Mouse (Mus musculus): Measurements from ENCODE around the gene Vmn2r96. TPM values are rescaled to one million over a fixed set of nuclear protein-coding genes. Genes with fewer than 3 reads are reported as not detected.
"Not testable (repeated sequence)": the region's sequence is repeated elsewhere in the genome, so short reads cannot be mapped to it uniquely, and the experiment has no call there.

Vmn2r96 gene
- not detected in 2 replicates for polyA plus RNA-seq (2012; rRNA removed)
- polyA plus RNA-seq (2014; fragmentation: Nextera tagmentation; extraction: Ambion mirVana), result not detected in 2 replicates

GRCm38 (mm10) chr17:18572851-18573250 lies at the start of gene Vmn2r96:
TSS of gene Vmn2r96 (plus strand) at chr17:18573151.
- ATAC-seq (ENCODE audit: low FRiP score, low read depth), result not testable (repeated sequence)

GRCm38 (mm10) chr17:18523371-18523770 lies 49.6 kb upstream of the Vmn2r96 start:
- peaks cover 20% of the 10 kb centered on the region for H3K9me3 ChIP-seq (ENCODE audit: control insufficient read depth, low read length)

More at GRCm38 (mm10) chr17:18572851-18573250, at the start of gene Vmn2r96:
- not testable (repeated sequence) for H3K36me3 ChIP-seq (ENCODE audit: control insufficient read depth, insufficient read depth, low read length); H3K4me3 ChIP-seq (replicated peaks; ENCODE audit: low read length); H3K9me3 ChIP-seq (ENCODE audit: control insufficient read depth, low read length); H3K4me1 ChIP-seq (ENCODE audit: control insufficient read depth, insufficient read depth, low read length); H3K27ac ChIP-seq (replicated peaks; ENCODE audit: low read depth, low read length); H3K4me2 ChIP-seq (replicated peaks; ENCODE audit: low read depth, low read length, severe bottlenecking); DNase-seq (ENCODE audit: low spot score); H3K27me3 ChIP-seq (ENCODE audit: control insufficient read depth, insufficient read depth, low read length); H3K9ac ChIP-seq (ENCODE audit: low read depth, low read length, severe bottlenecking)
- WGBS, result 76% methylated on average over 1 of the region's 1 CpGs

GRCm38 (mm10) chr17:18523991-18524390 lies 49.0 kb upstream of the Vmn2r96 start:
- no peak overlapping the region for H3K27ac ChIP-seq (replicated peaks; ENCODE audit: low read depth, low read length)
- no peak overlapping the region for H3K9ac ChIP-seq (ENCODE audit: low read depth, low read length, severe bottlenecking)
- TF ChIP-seq POLR2A (IDR thresholded peaks at IDR 0.05; ENCODE audit: borderline replicate concordance, extremely low read depth, insufficient read depth, insufficient read length), result no peak
- no peaks in the 10 kb centered on the region for H3K4me1 ChIP-seq (ENCODE audit: control insufficient read depth, insufficient read depth, low read length)
- ATAC-seq (ENCODE audit: low FRiP score, low read depth) (no peak), DNase-seq (ENCODE audit: low spot score) (no peak)
- H3K36me3 ChIP-seq (ENCODE audit: control insufficient read depth, insufficient read depth, low read length), result no peaks in the 10 kb centered on the region
- H3K27me3 ChIP-seq (ENCODE audit: control insufficient read depth, insufficient read depth, low read length), result no peaks in the 10 kb centered on the region
- 75% methylated on average over 1 of the region's 1 CpGs for WGBS
- H3K4me3 ChIP-seq (replicated peaks; ENCODE audit: low read length), result no peak overlapping the region
- H3K9me3 ChIP-seq (ENCODE audit: control insufficient read depth, low read length), result peaks cover 20% of the 10 kb centered on the region
- no peak overlapping the region for H3K4me2 ChIP-seq (replicated peaks; ENCODE audit: low read depth, low read length, severe bottlenecking)

More at GRCm38 (mm10) chr17:18523371-18523770, 49.6 kb upstream of the Vmn2r96 start:
- Histone ChIP-seq H3K9ac (ENCODE audit: low read depth, low read length, severe bottlenecking) (no peak overlapping the region), H3K27ac (replicated peaks; ENCODE audit: low read depth, low read length) (no peak overlapping the region), H3K4me2 (replicated peaks; ENCODE audit: low read depth, low read length, severe bottlenecking) (no peak overlapping the region), H3K4me3 (replicated peaks; ENCODE audit: low read length) (no peak overlapping the region), H3K36me3 (ENCODE audit: control insufficient read depth, insufficient read depth, low read length) (no peaks in the 10 kb centered on the region), H3K27me3 (ENCODE audit: control insufficient read depth, insufficient read depth, low read length) (no peaks in the 10 kb centered on the region), H3K4me1 (ENCODE audit: control insufficient read depth, insufficient read depth, low read length) (no peaks in the 10 kb centered on the region)
- DNase-seq (ENCODE audit: low spot score), result no peak
- no peak for ATAC-seq (ENCODE audit: low FRiP score, low read depth)
- no peak for TF ChIP-seq POLR2A (IDR thresholded peaks at IDR 0.05; ENCODE audit: borderline replicate concordance, extremely low read depth, insufficient read depth, insufficient read length)

- not testable (repeated sequence) for H3K4me3 ChIP-seq (replicated peaks; ENCODE audit: low read length); H3K4me2 ChIP-seq (replicated peaks; ENCODE audit: low read depth, low read length, severe bottlenecking); DNase-seq (ENCODE audit: low spot score); ATAC-seq (ENCODE audit: low FRiP score, low read depth); H3K4me1 ChIP-seq (ENCODE audit: control insufficient read depth, insufficient read depth, low read length); H3K9ac ChIP-seq (ENCODE audit: low read depth, low read length, severe bottlenecking); H3K36me3 ChIP-seq (ENCODE audit: control insufficient read depth, insufficient read depth, low read length); H3K27ac ChIP-seq (replicated peaks; ENCODE audit: low read depth, low read length); H3K27me3 ChIP-seq (ENCODE audit: control insufficient read depth, insufficient read depth, low read length)
- 88% methylated on average over 30 of the region's 31 CpGs for WGBS
- peaks cover 13% of the 10 kb centered on the region; the same call in 1 of the 2 replicates for H3K9me3 ChIP-seq (ENCODE audit: control insufficient read depth, low read length)
Measured at GRCm38 (mm10) chr17:18558212-18559158, 14.5 kb upstream of the Vmn2r96 start.

- H3K27ac ChIP-seq (replicated peaks; ENCODE audit: low read depth, low read length); H3K27me3 ChIP-seq (ENCODE audit: control insufficient read depth, insufficient read depth, low read length); H3K9me3 ChIP-seq (ENCODE audit: control insufficient read depth, low read length); ATAC-seq (ENCODE audit: low FRiP score, low read depth); DNase-seq (ENCODE audit: low spot score); H3K36me3 ChIP-seq (ENCODE audit: control insufficient read depth, insufficient read depth, low read length); H3K4me1 ChIP-seq (ENCODE audit: control insufficient read depth, insufficient read depth, low read length); H3K9ac ChIP-seq (ENCODE audit: low read depth, low read length, severe bottlenecking); H3K4me3 ChIP-seq (replicated peaks; ENCODE audit: low read length); H3K4me2 ChIP-seq (replicated peaks; ENCODE audit: low read depth, low read length, severe bottlenecking): not testable (repeated sequence)
- 92% methylated on average over 17 of the region's 17 CpGs for WGBS
Measured at GRCm38 (mm10) chr17:18566186-18566585, 6.8 kb upstream of the Vmn2r96 start.

- not testable (repeated sequence) for H3K36me3 ChIP-seq (ENCODE audit: control insufficient read depth, insufficient read depth, low read length); H3K27me3 ChIP-seq (ENCODE audit: control insufficient read depth, insufficient read depth, low read length); ATAC-seq (ENCODE audit: low FRiP score, low read depth); H3K4me1 ChIP-seq (ENCODE audit: control insufficient read depth, insufficient read depth, low read length); H3K27ac ChIP-seq (replicated peaks; ENCODE audit: low read depth, low read length); H3K9ac ChIP-seq (ENCODE audit: low read depth, low read length, severe bottlenecking); H3K4me3 ChIP-seq (replicated peaks; ENCODE audit: low read length); DNase-seq (ENCODE audit: low spot score); H3K4me2 ChIP-seq (replicated peaks; ENCODE audit: low read depth, low read length, severe bottlenecking)
- H3K9me3 ChIP-seq (ENCODE audit: control insufficient read depth, low read length), result peaks cover 18% of the 10 kb centered on the region; the same call in 1 of the 2 replicates
- WGBS, result 90% methylated on average over 6 of the region's 6 CpGs
Measured at GRCm38 (mm10) chr17:18615151-18615550, 42.2 kb downstream of the Vmn2r96 start.

Measured in limb, embryonic 14.5 days (tissue).